Mouse (Mus musculus) forebrain, embryonic 12.5 days (tissue): ENCODE results near the gene Alkbh2. TPM values are rescaled to one million over a fixed set of nuclear protein-coding genes. Genes with fewer than 3 reads are reported as not detected.

Source experiments
- ATAC-seq: fragments of 200-750 bp; cut with Nextera tagmentation; 2 replicates; pipeline ENCODE4 v1.8.0; 2017; ENCODE audit warnings: moderate TSS enrichment; ENCODE audit not compliant: low FRiP score
- H3K27ac ChIP-seq: fragments of 300-500 bp; sonication (generic); 2 replicates; pipeline ENCODE4 v1.5.1; 2016; ENCODE audit warnings: mild to moderate bottlenecking
- H3K27me3 ChIP-seq: fragments of 300-500 bp; sonication (generic); 2 replicates; pipeline ENCODE4 v1.6.1; 2016; ENCODE audit warnings: mild to moderate bottlenecking
- H3K36me3 ChIP-seq: fragments of 300-500 bp; sonication (generic); replicated peaks from 2 replicates; pipeline ENCODE4 v1.6.1; 2016; ENCODE audit warnings: mild to moderate bottlenecking
- H3K4me1 ChIP-seq: fragments of 300-500 bp; sonication (generic); 2 replicates; pipeline ENCODE4 v1.6.1; 2016
- H3K4me2 ChIP-seq: fragments of 300-500 bp; sonication (generic); 2 replicates; pipeline ENCODE4 v1.6.1; 2016; ENCODE audit warnings: mild to moderate bottlenecking, moderate library complexity
- H3K4me3 ChIP-seq: fragments of 300-500 bp; sonication (generic); replicated peaks from 2 replicates; pipeline ENCODE4 v1.5.1; 2016; ENCODE audit warnings: mild to moderate bottlenecking
- H3K9ac ChIP-seq: fragments of 300-500 bp; sonication (generic); 2 replicates; pipeline ENCODE4 v1.6.1; 2016; ENCODE audit warnings: mild to moderate bottlenecking
- H3K9me3 ChIP-seq: fragments of 300-500 bp; sonication (generic); 2 replicates; pipeline ENCODE4 v1.6.1; 2016
- WGBS: fragments of 180-500 bp; shearing (Covaris S2); methylation state at CpG from one replicate; pipeline ENCODE4 v1.1.7; 2016; 5-methylcytosine and 5-hydroxymethylcytosine counted together
- polyA plus RNA-seq: library from polyadenylated mRNA; unstranded; fragments of >200 nt; fragmentation: Nextera tagmentation; extraction: Ambion mirVana; gene quantifications from 2 replicates; pipeline ENCODE4 v1.2.1, GENCODE M21; 2016

Alkbh2 gene
- polyA plus RNA-seq, 1 experiment from 2014 or later, result 11.3 TPM

DNA sequence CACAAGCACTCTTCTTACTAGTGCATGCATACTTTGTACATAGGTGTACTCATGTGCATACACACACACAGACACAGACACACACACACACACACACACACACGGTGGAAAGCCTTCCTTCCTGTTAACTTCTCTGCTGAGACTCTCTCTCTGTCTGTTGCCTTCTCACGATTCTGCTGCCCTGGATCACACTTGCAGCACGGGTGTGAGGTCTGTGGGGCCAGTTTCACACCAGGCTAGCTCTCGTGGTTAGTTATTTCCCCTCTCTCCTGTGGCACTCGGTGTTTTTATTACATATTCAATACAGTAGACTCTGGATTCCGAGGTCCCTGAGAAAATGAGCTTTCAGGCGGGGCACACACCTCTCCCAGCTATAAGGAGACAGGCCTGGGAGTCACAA lies 11.4 kb downstream of the Alkbh2 start:
- Histone ChIP-seq H3K4me3 (no peak overlapping the region), H3K9me3 (no peaks in the 10 kb centered on the region), H3K27me3 (no peaks in the 10 kb centered on the region), H3K9ac (no peak overlapping the region), H3K36me3 (peaks cover 94% of the 10 kb centered on the region), H3K4me2 (no peak overlapping the region), H3K4me1 (no peaks in the 10 kb centered on the region), H3K27ac (no peak overlapping the region)
- no peak for ATAC-seq
- 82% methylated on average over 7 of the region's 7 CpGs for WGBS

GRCm38 (mm10) chr5:114115030-114115429 lies 13.0 kb downstream of the Alkbh2 start:
- Histone ChIP-seq H3K9me3 (no peaks in the 10 kb centered on the region), H3K4me3 (no peak overlapping the region), H3K36me3 (peaks cover 94% of the 10 kb centered on the region), H3K4me1 (no peaks in the 10 kb centered on the region), H3K27ac (no peak overlapping the region), H3K9ac (no peak overlapping the region), H3K27me3 (no peaks in the 10 kb centered on the region), H3K4me2 (no peak overlapping the region)
- ATAC-seq, result no peak
- 94% methylated on average over 5 of the region's 5 CpGs for WGBS

- peaks cover 94% of the 10 kb centered on the region for H3K36me3 ChIP-seq
- WGBS, result 85% methylated on average over 6 of the region's 6 CpGs
Observed at GRCm38 (mm10) chr5:114113334-114113733, 14.7 kb downstream of the Alkbh2 start.

DNA sequence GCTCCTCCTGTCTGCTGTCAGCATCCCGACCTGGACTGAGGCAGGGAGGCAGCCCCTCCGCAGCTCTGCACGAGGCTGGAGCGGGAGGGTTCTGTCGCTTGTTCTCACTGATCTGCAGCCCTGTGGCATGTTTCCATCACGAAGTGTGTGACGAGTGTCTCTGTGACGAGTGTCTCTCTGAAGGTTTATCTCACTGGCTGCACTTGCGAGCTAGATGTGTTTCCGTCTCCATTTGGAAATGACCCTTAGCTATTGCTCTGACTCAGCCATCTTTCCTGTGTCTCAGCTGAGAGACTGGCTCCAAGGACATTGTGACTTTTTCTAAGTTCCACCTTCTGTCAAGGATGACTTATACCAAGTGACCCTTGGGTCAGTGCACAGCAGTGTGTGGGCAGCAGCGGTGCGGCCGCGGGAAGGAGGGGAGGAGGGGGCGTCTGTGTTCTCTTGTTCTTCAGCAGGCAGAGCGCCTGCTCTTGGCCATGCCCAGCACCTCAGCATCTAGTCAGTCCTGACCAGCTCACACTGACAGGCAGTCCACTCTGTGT lies 21.6 kb downstream of the Alkbh2 start:
- 92% methylated on average over 16 of the region's 16 CpGs for WGBS
- H3K27me3 ChIP-seq, result no peaks in the 10 kb centered on the region
- no peak overlapping the region for H3K27ac ChIP-seq
- no peak overlapping the region for H3K4me2 ChIP-seq
- H3K4me3 ChIP-seq, result no peak overlapping the region
- H3K9me3 ChIP-seq, result no peaks in the 10 kb centered on the region
- ATAC-seq, result no peak
- no peak overlapping the region for H3K9ac ChIP-seq
- H3K36me3 ChIP-seq, result peaks cover 76% of the 10 kb centered on the region
- H3K4me1 ChIP-seq, result peaks cover 8% of the 10 kb centered on the region; the same call in 1 of the 2 replicates

More at GRCm38 (mm10) chr5:114113334-114113733, 14.7 kb downstream of the Alkbh2 start:
- Histone ChIP-seq H3K27me3 (no peaks in the 10 kb centered on the region), H3K4me1 (no peaks in the 10 kb centered on the region), H3K4me3 (no peak overlapping the region), H3K4me2 (no peak overlapping the region), H3K9ac (no peak overlapping the region), H3K9me3 (no peaks in the 10 kb centered on the region), H3K27ac (no peak overlapping the region)
- ATAC-seq, result no peak

DNA sequence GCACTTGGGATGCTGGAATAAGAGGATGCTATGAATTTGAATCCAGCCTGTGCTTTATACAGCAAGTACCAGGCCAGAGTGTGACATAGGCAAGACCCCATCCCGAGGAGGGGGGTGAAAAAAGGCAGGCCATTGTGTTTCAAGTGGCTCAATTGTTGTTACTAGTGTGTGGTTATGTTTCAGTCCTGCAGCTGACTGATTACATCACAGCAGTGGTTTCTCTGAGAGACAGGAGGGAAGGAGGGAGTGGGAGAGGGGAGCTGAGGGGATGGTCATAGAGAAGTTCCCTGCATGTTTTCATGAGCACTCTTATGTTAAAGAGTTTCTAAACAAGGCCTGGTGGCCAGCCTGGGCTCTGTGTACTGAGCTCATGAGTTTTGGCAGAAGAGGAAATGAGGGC lies 25.2 kb downstream of the Alkbh2 start:
- no peak for ATAC-seq
- Histone ChIP-seq H3K4me2 (no peak overlapping the region), H3K27me3 (0 out of 2 replicates have a peak, but pooled peaks cover 2% of the 10 kb centered on the region), H3K9ac (no peak overlapping the region), H3K9me3 (no peaks in the 10 kb centered on the region), H3K4me3 (no peak overlapping the region), H3K36me3 (peaks cover 40% of the 10 kb centered on the region), H3K27ac (no peak overlapping the region), H3K4me1 (peaks cover 22% of the 10 kb centered on the region)
- 63% methylated on average over 1 of the region's 1 CpGs for WGBS

GRCm38 (mm10) chr5:114101873-114102272 lies 26.1 kb downstream of the Alkbh2 start:
- no peak overlapping the region for H3K4me3 ChIP-seq
- H3K27me3 ChIP-seq, result 0 out of 2 replicates have a peak, but pooled peaks cover 2% of the 10 kb centered on the region
- no peak overlapping the region for H3K9ac ChIP-seq
- H3K36me3 ChIP-seq, result peaks cover 35% of the 10 kb centered on the region
- H3K27ac ChIP-seq, result no peak overlapping the region
- no peaks in the 10 kb centered on the region for H3K9me3 ChIP-seq
- H3K4me1 ChIP-seq, result peaks cover 22% of the 10 kb centered on the region
- no peak for ATAC-seq
- no peak overlapping the region for H3K4me2 ChIP-seq
- 90% methylated on average over 4 of the region's 4 CpGs for WGBS

DNA sequence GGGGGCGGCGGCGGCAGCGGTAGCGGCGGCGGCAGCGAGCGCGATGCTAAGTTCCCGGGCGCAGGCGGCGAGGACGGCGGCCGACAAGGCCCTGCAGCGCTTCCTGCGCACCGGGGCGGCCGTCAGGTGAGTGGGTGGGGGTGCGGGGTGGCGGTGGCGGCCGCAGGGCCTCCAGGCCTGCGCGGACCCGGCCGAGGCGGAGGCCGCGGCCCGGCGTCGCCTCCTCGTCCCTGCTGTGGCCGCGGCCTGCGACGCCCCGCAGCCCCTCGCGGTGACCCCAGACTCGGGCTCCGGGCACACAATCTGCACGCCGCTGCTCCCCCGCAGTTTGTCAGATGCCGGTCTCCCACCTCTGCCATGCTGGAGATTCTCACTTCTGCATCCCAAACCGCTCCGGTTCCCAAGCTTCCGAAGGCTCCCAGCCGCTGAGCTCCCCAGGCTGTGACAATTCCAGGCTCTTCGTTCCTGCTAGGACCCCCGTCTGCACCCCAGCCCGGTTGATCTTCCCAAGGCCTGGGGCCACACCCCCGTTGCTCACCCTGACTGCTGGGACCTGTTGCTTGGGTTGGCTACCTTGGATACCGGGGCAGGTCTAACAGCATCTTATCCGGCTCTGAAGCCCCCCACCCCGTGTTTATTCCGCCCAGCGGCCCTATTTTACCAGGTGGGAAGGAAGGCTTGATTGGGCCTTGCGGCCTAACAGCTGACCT lies 27.5 kb downstream of the Alkbh2 start:
- WGBS, result 2% methylated on average over 53 of the region's 64 CpGs

GRCm38 (mm10) chr5:114099709-114100389 lies 28.2 kb downstream of the Alkbh2 start:
- Histone ChIP-seq H3K27me3 (0 out of 2 replicates have a peak, but pooled peaks cover 2% of the 10 kb centered on the region), H3K9ac (peak overlapping the region; percentile 97), H3K4me3 (peak overlapping the region; percentile 99), H3K36me3 (peaks cover 15% of the 10 kb centered on the region; the same call in 1 of the 2 replicates), H3K27ac (peak overlapping the region; percentile 79), H3K9me3 (no peaks in the 10 kb centered on the region), H3K4me2 (peak overlapping the region; percentile 99), H3K4me1 (peaks cover 22% of the 10 kb centered on the region)
- ATAC-seq, result peak; percentile 91
- WGBS, result 8% methylated on average over 37 of the region's 37 CpGs

More for the DNA sequence above, 27.5 kb downstream of the Alkbh2 start:
- Histone ChIP-seq H3K9me3 (no peaks in the 10 kb centered on the region), H3K36me3 (peaks cover 22% of the 10 kb centered on the region), H3K9ac (peak overlapping the region; percentile 97), H3K27me3 (0 out of 2 replicates have a peak, but pooled peaks cover 2% of the 10 kb centered on the region), H3K27ac (peak overlapping the region; percentile 79), H3K4me1 (peaks cover 22% of the 10 kb centered on the region), H3K4me2 (peak overlapping the region; percentile 99), H3K4me3 (peak overlapping the region; percentile 99)
- ATAC-seq, result peak; percentile 77

- Histone ChIP-seq H3K27ac (peak within 1 kb of the TSS; percentile 81), H3K4me3 (peak within 1 kb of the TSS; percentile 57), H3K27me3 (peaks cover 10% of the 10 kb centered on the region; the same call in 1 of the 2 replicates), H3K4me2 (peak within 1 kb of the TSS; percentile 56), H3K4me1 (peaks cover 18% of the 10 kb centered on the region), H3K36me3 (no peaks in the 10 kb centered on the region), H3K9ac (peak within 1 kb of the TSS; percentile 73), H3K9me3 (no peaks in the 10 kb centered on the region)
- ATAC-seq, result peak; percentile 91
- 2% methylated on average over 35 of the region's 40 CpGs for WGBS
Observed at GRCm38 (mm10) chr5:114091057-114091807, 36.8 kb downstream of the Alkbh2 start, which contains the start of gene Svop. Svop (minus strand) TSS chr5:114091570.

DNA sequence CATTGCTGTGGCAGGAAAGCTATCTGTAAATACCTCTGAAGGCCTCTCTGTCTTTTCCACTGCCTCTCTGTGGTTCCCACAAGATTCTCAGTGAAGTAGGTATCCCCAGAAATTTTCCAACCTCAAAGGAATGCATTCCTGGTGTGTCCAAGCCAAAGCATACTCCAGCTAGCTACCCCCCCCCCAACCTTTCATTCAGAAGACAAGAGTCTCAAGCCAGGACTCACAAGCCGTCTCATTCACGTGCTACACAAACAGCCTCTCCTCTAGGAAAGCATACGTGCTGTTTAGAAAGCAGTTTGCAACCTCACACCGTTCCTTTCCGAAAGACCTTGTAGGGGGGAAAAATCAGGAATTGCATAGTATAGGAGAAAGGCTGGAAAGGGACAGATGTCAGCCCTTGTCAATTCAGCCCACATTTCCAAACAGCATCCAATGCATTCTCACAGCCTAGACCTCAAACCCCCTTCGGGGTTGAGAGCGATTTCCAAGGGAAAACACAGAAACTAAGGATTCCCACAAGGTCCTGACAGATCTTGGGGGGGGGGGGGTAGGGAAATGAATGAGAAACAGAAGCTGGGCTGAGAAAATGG lies 37.5 kb downstream of the Alkbh2 start:
- H3K27me3 ChIP-seq, result peaks cover 10% of the 10 kb centered on the region; the same call in 1 of the 2 replicates
- 9% methylated on average over 7 of the region's 7 CpGs for WGBS
- peak overlapping the region; percentile 57 for H3K4me3 ChIP-seq
- H3K4me1 ChIP-seq, result peaks cover 18% of the 10 kb centered on the region
- ATAC-seq, result no peak
- H3K4me2 ChIP-seq, result peak overlapping the region; percentile 56
- no peaks in the 10 kb centered on the region for H3K36me3 ChIP-seq
- peak overlapping the region; percentile 81 for H3K27ac ChIP-seq
- peak overlapping the region; percentile 73 for H3K9ac ChIP-seq
- H3K9me3 ChIP-seq, result no peaks in the 10 kb centered on the region

GRCm38 (mm10) chr5:114087875-114088480 lies 40.0 kb downstream of the Alkbh2 start:
- H3K36me3 ChIP-seq, result no peaks in the 10 kb centered on the region
- H3K4me1 ChIP-seq, result peaks cover 18% of the 10 kb centered on the region
- no peak for ATAC-seq
- no peak overlapping the region for H3K9ac ChIP-seq
- H3K4me3 ChIP-seq, result no peak overlapping the region
- no peak overlapping the region for H3K27ac ChIP-seq
- H3K4me2 ChIP-seq, result no peak overlapping the region
- H3K27me3 ChIP-seq, result peaks cover 10% of the 10 kb centered on the region; the same call in 1 of the 2 replicates
- no peaks in the 10 kb centered on the region for H3K9me3 ChIP-seq
- 75% methylated on average over 12 of the region's 12 CpGs for WGBS
